Mouse (Mus musculus) embryonic facial prominence, embryonic 15.5 days (tissue): Measurements from ENCODE around the gene Zc3h10. TPM values are rescaled to one million over a fixed set of nuclear protein-coding genes. Genes with fewer than 3 reads are reported as not detected.
"Not testable (repeated sequence)": the region's sequence is repeated elsewhere in the genome, so short reads cannot be mapped to it uniquely, and the experiment has no call there.

Experiments used
- ATAC-seq: fragments of 200-750 bp; cut with Nextera tagmentation; 2 replicates; pipeline ENCODE4 v1.8.0; 2017; ENCODE audit warnings: low read depth, moderate TSS enrichment; ENCODE audit not compliant: insufficient number of reproducible peaks, low FRiP score, low TSS enrichment
- H3K27ac ChIP-seq: fragments of 300-500 bp; sonication (generic); replicated peaks from 2 replicates; pipeline ENCODE4 v1.5.1; 2015; ENCODE audit warnings: mild to moderate bottlenecking, inconsistent platforms
- H3K27me3 ChIP-seq: fragments of 300-500 bp; sonication (generic); 2 replicates; pipeline ENCODE4 v1.6.1; 2015; ENCODE audit warnings: inconsistent platforms
- H3K36me3 ChIP-seq: fragments of 300-500 bp; sonication (generic); 2 replicates; pipeline ENCODE4 v1.6.1; 2015; ENCODE audit warnings: mild to moderate bottlenecking, inconsistent platforms
- H3K4me1 ChIP-seq: fragments of 300-500 bp; sonication (generic); 2 replicates; pipeline ENCODE4 v1.6.1; 2015; ENCODE audit warnings: inconsistent platforms
- H3K4me2 ChIP-seq: fragments of 300-500 bp; sonication (generic); replicated peaks from 2 replicates; pipeline ENCODE4 v1.6.1; 2015; ENCODE audit warnings: mild to moderate bottlenecking, inconsistent platforms
- H3K4me3 ChIP-seq: fragments of 300-500 bp; sonication (generic); replicated peaks from 2 replicates; pipeline ENCODE4 v1.5.1; 2015; ENCODE audit warnings: mild to moderate bottlenecking, inconsistent platforms
- H3K9ac ChIP-seq: fragments of 300-500 bp; sonication (generic); 2 replicates; pipeline ENCODE4 v1.6.1; 2015; ENCODE audit warnings: inconsistent platforms
- H3K9me3 ChIP-seq: fragments of 300-500 bp; sonication (generic); replicated peaks from 2 replicates; pipeline ENCODE4 v1.6.1; 2016; ENCODE audit warnings: inconsistent platforms
- WGBS: fragments of 180-500 bp; shearing (Covaris S2); methylation state at CpG from one replicate; pipeline ENCODE4 v1.1.7; 2015; 5-methylcytosine and 5-hydroxymethylcytosine counted together
- microRNA-seq: library from miRNA; unstranded; fragments of <30 nt; microRNA quantifications from one replicate; pipeline ENCODE4, GENCODE M21; 2016; ENCODE audit warnings: borderline number of aligned reads
- polyA plus RNA-seq: library from polyadenylated mRNA; unstranded; fragments of >200 nt; fragmentation: Nextera tagmentation; extraction: Ambion mirVana; gene quantifications from 2 replicates; pipeline ENCODE4 v1.2.1, GENCODE M21; 2015

The Zc3h10 gene
- polyA plus RNA-seq, 1 experiment from 2014 or later = 16.0 TPM

GRCm38 (mm10) chr10:128495270-128495669 is 52.3 kb downstream of the Zc3h10 start:
- Histone ChIP-seq H3K4me1 (peaks cover 53% of the 10 kb centered on the region), H3K27me3 (no peaks in the 10 kb centered on the region), H3K36me3 (peaks cover 14% of the 10 kb centered on the region), H3K4me3 (peak overlapping the region; percentile 87), H3K27ac (peak overlapping the region; percentile 100; the same call in 1 of the 2 replicates), H3K4me2 (peak overlapping the region; percentile 77; the same call in 1 of the 2 replicates), H3K9ac (no peak overlapping the region), H3K9me3 (no peaks in the 10 kb centered on the region)
- ATAC-seq = no peak
- 67% methylated on average over 2 of the region's 2 CpGs for WGBS

- peak overlapping the region; percentile 100 for H3K27ac ChIP-seq
- H3K36me3 ChIP-seq = peaks cover 19% of the 10 kb centered on the region
- H3K9ac ChIP-seq = peak overlapping the region; percentile 77
- H3K9me3 ChIP-seq = no peaks in the 10 kb centered on the region
- 52% methylated on average over 11 of the region's 11 CpGs for WGBS
- H3K27me3 ChIP-seq = no peaks in the 10 kb centered on the region
- peaks cover 58% of the 10 kb centered on the region for H3K4me1 ChIP-seq
- peak overlapping the region; percentile 87 for H3K4me3 ChIP-seq
- ATAC-seq = no peak
- peak overlapping the region; percentile 77 for H3K4me2 ChIP-seq
These were observed 52.8 kb downstream of the Zc3h10 start for GRCm38 (mm10) chr10:128494667-128495245.

GRCm38 (mm10) chr10:128493695-128494666 is 53.6 kb downstream of the Zc3h10 start, which contains the start of gene Myl6:
TSS of gene Myl6 (minus strand) at chr10:128494145.
- H3K4me3 ChIP-seq = peak within 1 kb of the TSS; percentile 87
- under 1% methylated on average over 45 of the region's 45 CpGs for WGBS
- H3K9me3 ChIP-seq = no peaks in the 10 kb centered on the region
- peaks cover 27% of the 10 kb centered on the region for H3K36me3 ChIP-seq
- H3K9ac ChIP-seq = peak within 1 kb of the TSS; percentile 91
- peak within 1 kb of the TSS; percentile 100 for H3K27ac ChIP-seq
- peak within 1 kb of the TSS; percentile 77 for H3K4me2 ChIP-seq
- no peaks in the 10 kb centered on the region for H3K27me3 ChIP-seq
- peak; percentile 92 for ATAC-seq
- peaks cover 56% of the 10 kb centered on the region for H3K4me1 ChIP-seq

- Histone ChIP-seq H3K9ac (peak overlapping the region; percentile 91), H3K4me2 (peak overlapping the region; percentile 77), H3K4me3 (peak overlapping the region; percentile 87), H3K36me3 (peaks cover 34% of the 10 kb centered on the region), H3K9me3 (no peaks in the 10 kb centered on the region), H3K27me3 (no peaks in the 10 kb centered on the region), H3K4me1 (peaks cover 54% of the 10 kb centered on the region), H3K27ac (peak overlapping the region; percentile 100)
- WGBS = under 1% methylated on average over 12 of the region's 12 CpGs
- peak; percentile 15 for ATAC-seq
These were observed 54.3 kb downstream of the Zc3h10 start for GRCm38 (mm10) chr10:128493319-128493694.

- H3K4me1 ChIP-seq = peaks cover 48% of the 10 kb centered on the region
- peak overlapping the region; percentile 77 for H3K4me2 ChIP-seq
- H3K9me3 ChIP-seq = no peaks in the 10 kb centered on the region
- peak; percentile 66 for ATAC-seq
- WGBS = 18% methylated on average over 12 of the region's 12 CpGs
- H3K36me3 ChIP-seq = peaks cover 39% of the 10 kb centered on the region
- no peaks in the 10 kb centered on the region for H3K27me3 ChIP-seq
- H3K27ac ChIP-seq = peak overlapping the region; percentile 100
- H3K4me3 ChIP-seq = peak overlapping the region; percentile 87
- H3K9ac ChIP-seq = peak overlapping the region; percentile 91
These were observed 54.8 kb downstream of the Zc3h10 start for GRCm38 (mm10) chr10:128492633-128493311.

GRCm38 (mm10) chr10:128492051-128492450 is 55.5 kb downstream of the Zc3h10 start:
- not testable (repeated sequence) for H3K9me3 ChIP-seq, H3K27me3 ChIP-seq, ATAC-seq
- Histone ChIP-seq H3K9ac (peak overlapping the region; percentile 91), H3K4me2 (peak overlapping the region; percentile 77), H3K4me1 (peaks cover 43% of the 10 kb centered on the region), H3K27ac (peak overlapping the region; percentile 100), H3K36me3 (peaks cover 46% of the 10 kb centered on the region), H3K4me3 (peak overlapping the region; percentile 87)
- 62% methylated on average over 8 of the region's 8 CpGs for WGBS

Small RNA genes lying within 50 kb of the gene (microRNA-seq; reads per million reads assigned to microRNA genes)
- gene Gm47275 = not detected
- not detected for gene Mir6916
- not detected for gene Mir6917

Other genes with a start within 250 kb of the Zc3h10 start
- 0.35 TPM in 1 of 2 replicates, not detected in the other for gene Il23a, start 249.0 kb downstream of the Zc3h10 start, polyA plus RNA-seq
- 27.6 and 32.0 TPM in 2 replicates for gene Pan2, start 244.4 kb downstream of the Zc3h10 start, polyA plus RNA-seq
- 319 and 363 TPM in 2 replicates for gene Cnpy2, start 225.3 kb downstream of the Zc3h10 start, polyA plus RNA-seq
- 164 and 180 TPM in 2 replicates for gene Cs, start 210.0 kb downstream of the Zc3h10 start, polyA plus RNA-seq
- gene Coq10a, start 178.8 kb downstream of the Zc3h10 start, polyA plus RNA-seq = 19.4 and 20.4 TPM in 2 replicates
- 11.0 and 12.1 TPM in 2 replicates for gene Ankrd52, start 170.7 kb downstream of the Zc3h10 start, polyA plus RNA-seq
- gene Slc39a5, start 146.5 kb downstream of the Zc3h10 start, polyA plus RNA-seq = 0.13 TPM in 1 of 2 replicates, not detected in the other
- gene Nabp2, start 136.3 kb downstream of the Zc3h10 start, polyA plus RNA-seq = 66.2 and 75.7 TPM in 2 replicates
- gene Rnf41, start 136.1 kb downstream of the Zc3h10 start, polyA plus RNA-seq = 44.0 and 45.0 TPM in 2 replicates
- 85.2 and 93.6 TPM in 2 replicates for gene Smarcc2, start 88.5 kb downstream of the Zc3h10 start, polyA plus RNA-seq
- 1,219 and 1,296 TPM in 2 replicates for gene Myl6, start 53.6 kb downstream of the Zc3h10 start, polyA plus RNA-seq
- 5.0 and 6.9 TPM in 2 replicates for gene Myl6b, start 49.1 kb downstream of the Zc3h10 start, polyA plus RNA-seq
- 43.3 and 44.0 TPM in 2 replicates for gene Esyt1, start 21.9 kb downstream of the Zc3h10 start, polyA plus RNA-seq
- gene Rpl41, start 1.5 kb upstream of the Zc3h10 start, polyA plus RNA-seq = 4,202 and 4,259 TPM in 2 replicates
- 186 and 189 TPM in 2 replicates for gene Pa2g4, start 18.2 kb upstream of the Zc3h10 start, polyA plus RNA-seq
- 23.9 and 25.8 TPM in 2 replicates for gene Erbb3, start 41.9 kb upstream of the Zc3h10 start, polyA plus RNA-seq
- 833 and 868 TPM in 2 replicates for gene Rps26, start 79.0 kb upstream of the Zc3h10 start, polyA plus RNA-seq
- 3.1 and 3.9 TPM in 2 replicates for gene Ikzf4, start 98.2 kb upstream of the Zc3h10 start, polyA plus RNA-seq
- gene Suox, start 126.3 kb upstream of the Zc3h10 start, polyA plus RNA-seq = 19.3 and 20.9 TPM in 2 replicates
- gene Rab5b, start 148.5 kb upstream of the Zc3h10 start, polyA plus RNA-seq = 91.6 and 97.4 TPM in 2 replicates
- gene Pmel, start 156.4 kb upstream of the Zc3h10 start, polyA plus RNA-seq = 27.2 and 29.8 TPM in 2 replicates
- gene Cdk2, start 157.3 kb upstream of the Zc3h10 start, polyA plus RNA-seq = 105 TPM in 2 replicates
- gene Dgka, start 197.1 kb upstream of the Zc3h10 start, polyA plus RNA-seq = 25.6 and 26.5 TPM in 2 replicates
- 37.7 and 38.5 TPM in 2 replicates for gene Pym1, start 200.1 kb upstream of the Zc3h10 start, polyA plus RNA-seq
- 2.3 and 2.6 TPM in 2 replicates for gene Mmp19, start 243.1 kb upstream of the Zc3h10 start, polyA plus RNA-seq